Mouse (Mus musculus): ENCODE data around the gene Srsf11. TPM values are rescaled to one million over a fixed set of nuclear protein-coding genes. Genes with fewer than 3 reads are reported as not detected.

Srsf11 gene
- polyA plus RNA-seq, 1 experiment from 2014 or later: 276 TPM

Other genes starting within 250 kb of the Srsf11 start
- 25.7 and 26.6 TPM in 2 replicates for gene Cth, start 111.6 kb downstream of the Srsf11 start, polyA plus RNA-seq (2014; fragmentation: Nextera tagmentation; extraction: Ambion mirVana)
- 21.5 and 25.7 TPM in 2 replicates for gene Ankrd13c, start 89.4 kb downstream of the Srsf11 start, polyA plus RNA-seq (2014; fragmentation: Nextera tagmentation; extraction: Ambion mirVana)
- 57.7 and 69.4 TPM in 2 replicates for gene Lrrc40, start within 50 bp of the Srsf11 start, polyA plus RNA-seq (2014; fragmentation: Nextera tagmentation; extraction: Ambion mirVana)

All from intestine, embryonic 14.5 days (tissue).